Mouse (Mus musculus): ENCODE measurements around the gene Gja5. TPM values are rescaled to one million over a fixed set of nuclear protein-coding genes. Genes with fewer than 3 reads are reported as not detected.
A peak's percentile ranks its signal among the peaks of the same experiment; 100 is the strongest.

Gja5 gene
- polyA plus RNA-seq, 1 experiment from 2014 or later, result 2.4 TPM

DNA sequence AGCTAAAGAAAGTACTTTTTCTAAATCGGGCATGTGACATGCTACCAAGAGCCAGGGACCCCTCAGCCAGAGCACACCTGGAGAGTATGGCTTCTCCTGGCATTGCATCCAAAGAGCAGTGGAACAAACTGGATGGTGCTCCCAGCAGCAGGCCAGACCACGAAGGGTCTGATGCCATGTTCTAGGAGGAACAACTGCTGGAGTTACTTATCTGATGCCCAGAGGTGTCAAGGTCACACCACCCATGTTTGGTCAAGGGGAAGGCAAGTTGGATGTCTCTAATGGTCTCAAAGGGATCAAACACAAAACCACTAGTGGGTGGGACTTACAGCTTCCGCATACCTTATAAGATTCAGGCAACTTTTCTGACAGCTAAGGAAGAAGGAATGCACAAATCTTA lies 74.5 kb downstream of the Gja5 start:
- no peaks in the 10 kb centered on the region for H3K4me1 ChIP-seq (replicated peaks)
- no peak overlapping the region for H3K9ac ChIP-seq
- 64% methylated on average over 3 of the region's 3 CpGs for WGBS (ENCODE audit: insufficient replicate concordance)
- no peak for DNase-seq
- no peak overlapping the region for H3K27ac ChIP-seq
- no peaks in the 10 kb centered on the region for H3K9me3 ChIP-seq (replicated peaks)
- no peak for ATAC-seq (ENCODE audit: low read depth)
- H3K36me3 ChIP-seq, result no peaks in the 10 kb centered on the region
- H3K4me2 ChIP-seq, result no peak overlapping the region
- no peak overlapping the region for H3K4me3 ChIP-seq (replicated peaks)
- H3K27me3 ChIP-seq, result no peaks in the 10 kb centered on the region

DNA sequence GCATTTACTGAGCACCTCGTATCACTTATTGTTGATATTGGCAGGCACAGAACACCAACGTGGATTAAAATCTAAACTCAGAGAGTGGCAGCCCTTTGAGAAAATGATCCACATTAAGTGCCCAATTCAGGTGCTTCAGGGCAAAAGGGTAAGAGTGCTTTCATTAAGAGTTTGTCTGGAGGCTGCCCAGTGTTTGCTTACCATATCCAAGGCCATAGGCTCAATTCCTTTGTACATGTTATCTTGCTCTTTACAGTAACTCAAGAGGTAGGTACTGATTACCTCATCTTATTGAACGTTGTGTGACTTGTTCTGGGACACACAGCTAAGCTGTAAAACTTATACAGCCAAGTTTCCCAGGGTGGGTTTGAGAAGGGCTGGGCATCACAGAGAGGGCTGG lies 77.3 kb downstream of the Gja5 start:
- 61% methylated on average over 3 of the region's 3 CpGs for WGBS (ENCODE audit: insufficient replicate concordance)
- no peaks in the 10 kb centered on the region for H3K27me3 ChIP-seq
- no peak overlapping the region for H3K4me3 ChIP-seq (replicated peaks)
- DNase-seq (no peak), ATAC-seq (ENCODE audit: low read depth) (no peak)
- H3K27ac ChIP-seq, result no peak overlapping the region
- no peak overlapping the region for H3K4me2 ChIP-seq
- no peaks in the 10 kb centered on the region for H3K9me3 ChIP-seq (replicated peaks)
- no peak overlapping the region for H3K9ac ChIP-seq
- no peaks in the 10 kb centered on the region for H3K4me1 ChIP-seq (replicated peaks)
- no peaks in the 10 kb centered on the region for H3K36me3 ChIP-seq

DNA sequence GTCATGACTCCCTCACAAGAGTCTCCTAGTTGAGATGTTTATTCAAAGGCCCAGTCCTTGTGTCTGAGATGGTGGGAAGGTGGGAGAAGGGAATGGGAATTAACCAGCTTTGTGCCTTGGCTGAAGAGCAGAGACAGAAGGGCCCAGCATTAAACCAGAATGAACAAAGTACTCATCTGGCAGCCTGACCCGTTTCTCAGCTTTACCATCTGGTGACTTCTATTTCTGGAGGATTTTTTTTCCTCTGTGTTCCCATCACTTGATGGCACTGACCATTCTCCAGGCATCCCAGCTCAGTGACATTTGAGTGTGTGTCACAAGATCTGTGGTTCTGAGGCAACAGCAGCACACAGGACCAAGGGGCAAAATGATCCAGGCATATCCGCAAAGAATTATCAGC lies 78.2 kb downstream of the Gja5 start:
- Histone ChIP-seq H3K27me3 (no peaks in the 10 kb centered on the region), H3K9me3 (replicated peaks) (no peaks in the 10 kb centered on the region), H3K4me2 (no peak overlapping the region), H3K4me3 (replicated peaks) (no peak overlapping the region), H3K9ac (no peak overlapping the region), H3K36me3 (no peaks in the 10 kb centered on the region), H3K4me1 (replicated peaks) (no peaks in the 10 kb centered on the region), H3K27ac (no peak overlapping the region)
- ATAC-seq (ENCODE audit: low read depth), result no peak
- DNase-seq, result no peak
- 74% methylated on average over 2 of the region's 2 CpGs for WGBS (ENCODE audit: insufficient replicate concordance)

DNA sequence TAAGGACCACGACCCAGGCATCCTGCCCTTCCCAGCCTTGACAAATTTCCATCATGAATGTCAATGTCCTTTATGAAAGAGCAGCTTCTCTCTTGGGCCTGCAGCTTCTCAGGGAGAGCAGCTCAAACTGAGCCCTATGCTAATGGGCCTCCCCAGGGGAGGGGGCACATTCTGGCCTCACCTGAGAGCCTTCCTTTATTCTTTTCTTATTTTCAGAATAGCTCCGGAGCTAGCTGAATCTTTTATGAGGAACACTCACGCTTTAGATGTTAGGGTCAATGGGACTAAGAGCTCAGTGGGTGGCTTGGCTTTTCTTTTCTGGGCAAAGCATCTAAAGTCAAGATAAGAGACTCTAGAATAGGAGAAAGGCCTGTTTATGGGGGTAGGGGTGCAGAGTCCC lies 88.0 kb downstream of the Gja5 start:
- H3K4me3 ChIP-seq (replicated peaks), result no peak overlapping the region
- H3K4me1 ChIP-seq (replicated peaks), result no peaks in the 10 kb centered on the region
- H3K9me3 ChIP-seq (replicated peaks), result no peaks in the 10 kb centered on the region
- DNase-seq, result no peak
- ATAC-seq (ENCODE audit: low read depth), result no peak
- no peak overlapping the region for H3K9ac ChIP-seq
- H3K27me3 ChIP-seq, result no peaks in the 10 kb centered on the region
- no peak overlapping the region for H3K27ac ChIP-seq
- no peaks in the 10 kb centered on the region for H3K36me3 ChIP-seq
- 44% methylated on average over 3 of the region's 3 CpGs for WGBS (ENCODE audit: insufficient replicate concordance)
- H3K4me2 ChIP-seq, result no peak overlapping the region

DNA sequence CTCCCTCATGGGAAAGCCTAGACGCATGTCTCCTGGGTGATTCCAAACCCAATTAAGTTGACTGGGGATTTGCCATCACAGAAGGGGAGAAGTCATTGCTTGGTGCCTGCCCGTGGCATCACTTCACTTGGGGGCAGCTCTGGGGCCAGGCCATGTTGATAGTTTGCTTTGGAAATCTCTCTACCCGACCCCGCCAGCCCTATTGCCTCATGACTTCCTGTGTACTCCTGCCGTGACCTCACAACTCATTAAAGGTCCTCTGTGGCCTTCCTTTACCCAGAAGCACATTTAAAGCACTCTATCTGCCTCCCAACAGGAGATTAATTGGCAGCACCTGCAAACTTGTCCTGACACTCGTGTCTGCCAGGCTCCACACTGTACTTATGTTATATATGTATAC lies 93.3 kb downstream of the Gja5 start:
- Histone ChIP-seq H3K36me3 (no peaks in the 10 kb centered on the region), H3K9ac (no peak overlapping the region), H3K4me1 (replicated peaks) (no peaks in the 10 kb centered on the region), H3K27me3 (no peaks in the 10 kb centered on the region), H3K9me3 (replicated peaks) (no peaks in the 10 kb centered on the region), H3K4me2 (no peak overlapping the region), H3K27ac (no peak overlapping the region), H3K4me3 (replicated peaks) (no peak overlapping the region)
- ATAC-seq (ENCODE audit: low read depth) (no peak), DNase-seq (no peak)
- 32% methylated on average over 6 of the region's 6 CpGs for WGBS (ENCODE audit: insufficient replicate concordance)

DNA sequence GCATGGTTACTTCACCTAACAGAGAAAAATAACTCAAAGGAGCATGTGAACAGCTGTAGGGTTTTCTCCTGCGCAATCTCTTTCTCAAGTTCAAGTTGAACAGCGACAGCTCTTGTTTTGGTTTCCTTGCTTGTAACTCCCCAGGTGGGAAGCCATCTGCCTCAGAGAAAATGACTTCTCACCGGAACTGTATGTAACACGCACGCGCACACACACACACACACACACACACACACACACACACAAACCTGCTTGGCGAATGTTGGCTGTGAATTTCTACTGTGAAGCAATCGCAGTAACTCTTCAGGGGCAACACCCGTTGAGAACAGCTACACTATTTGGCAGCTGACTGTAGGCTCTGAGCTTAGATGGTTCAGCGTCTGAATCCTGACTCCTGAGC lies 98.6 kb downstream of the Gja5 start:
- DNase-seq, result no peak

DNA sequence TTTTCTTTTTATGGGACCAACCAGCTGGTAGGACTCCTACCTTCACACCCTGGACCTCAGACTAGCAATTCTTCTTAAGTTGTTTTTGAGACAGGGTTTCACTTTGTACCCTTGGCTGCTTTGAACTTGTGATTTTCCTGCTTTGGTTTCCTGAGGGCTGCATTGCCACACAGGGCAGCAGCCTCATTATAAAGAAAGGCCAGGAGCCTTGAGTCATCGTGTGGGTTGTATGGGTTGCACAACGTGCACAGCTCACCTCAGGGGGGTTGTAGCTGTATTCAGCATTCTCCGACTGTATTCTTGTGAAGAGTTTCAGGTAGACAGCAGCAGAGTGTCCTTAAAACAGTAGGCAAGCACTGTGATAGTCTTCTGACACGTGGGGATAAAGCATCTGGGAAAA lies 100.0 kb downstream of the Gja5 start:
- H3K27me3 ChIP-seq, result no peaks in the 10 kb centered on the region
- H3K4me1 ChIP-seq (replicated peaks), result no peaks in the 10 kb centered on the region
- no peaks in the 10 kb centered on the region for H3K36me3 ChIP-seq
- no peak overlapping the region for H3K4me2 ChIP-seq
- no peak for ATAC-seq (ENCODE audit: low read depth)
- H3K9ac ChIP-seq, result no peak overlapping the region
- H3K9me3 ChIP-seq (replicated peaks), result no peaks in the 10 kb centered on the region
- 44% methylated on average over 4 of the region's 4 CpGs for WGBS (ENCODE audit: insufficient replicate concordance)
- DNase-seq, result no peak
- H3K4me3 ChIP-seq (replicated peaks), result no peak overlapping the region
- H3K27ac ChIP-seq, result no peak overlapping the region

More for the DNA sequence above, 98.6 kb downstream of the Gja5 start:
- Histone ChIP-seq H3K27ac (no peak overlapping the region), H3K27me3 (no peaks in the 10 kb centered on the region), H3K9me3 (replicated peaks) (no peaks in the 10 kb centered on the region), H3K4me3 (replicated peaks) (no peak overlapping the region), H3K9ac (no peak overlapping the region), H3K4me2 (no peak overlapping the region), H3K4me1 (replicated peaks) (no peaks in the 10 kb centered on the region), H3K36me3 (no peaks in the 10 kb centered on the region)
- WGBS (ENCODE audit: insufficient replicate concordance), result 82% methylated on average over 10 of the region's 10 CpGs
- ATAC-seq (ENCODE audit: low read depth), result no peak

DNA sequence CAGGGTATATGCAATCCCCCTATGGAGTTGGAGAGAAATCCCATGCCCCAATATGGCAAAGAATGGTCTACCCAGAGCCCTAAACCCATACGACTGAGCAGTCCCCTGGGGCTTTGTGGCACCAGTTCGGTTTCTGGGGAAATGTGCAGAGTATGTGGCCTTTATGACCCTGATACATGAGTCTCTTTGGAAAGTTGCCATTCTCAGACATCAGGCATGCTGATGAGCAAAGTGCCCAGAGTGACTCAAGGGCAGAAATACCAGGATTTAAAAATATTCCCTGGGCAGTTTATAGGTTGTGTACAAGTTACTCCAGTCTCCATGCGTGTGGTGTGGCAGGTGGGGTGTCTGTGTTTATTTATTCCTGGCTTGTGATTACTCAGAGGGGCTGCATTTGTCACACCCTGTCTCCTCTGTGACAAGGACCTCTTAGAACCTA lies 102.5 kb downstream of the Gja5 start:
- no peak for DNase-seq
- H3K9ac ChIP-seq, result no peak overlapping the region
- 60% methylated on average over 3 of the region's 3 CpGs for WGBS (ENCODE audit: insufficient replicate concordance)
- no peak for ATAC-seq (ENCODE audit: low read depth)
- H3K4me3 ChIP-seq (replicated peaks), result no peak overlapping the region
- no peak overlapping the region for H3K27ac ChIP-seq
- H3K4me2 ChIP-seq, result no peak overlapping the region
- H3K36me3 ChIP-seq, result no peaks in the 10 kb centered on the region
- no peaks in the 10 kb centered on the region for H3K4me1 ChIP-seq (replicated peaks)
- no peaks in the 10 kb centered on the region for H3K9me3 ChIP-seq (replicated peaks)
- no peaks in the 10 kb centered on the region for H3K27me3 ChIP-seq

DNA sequence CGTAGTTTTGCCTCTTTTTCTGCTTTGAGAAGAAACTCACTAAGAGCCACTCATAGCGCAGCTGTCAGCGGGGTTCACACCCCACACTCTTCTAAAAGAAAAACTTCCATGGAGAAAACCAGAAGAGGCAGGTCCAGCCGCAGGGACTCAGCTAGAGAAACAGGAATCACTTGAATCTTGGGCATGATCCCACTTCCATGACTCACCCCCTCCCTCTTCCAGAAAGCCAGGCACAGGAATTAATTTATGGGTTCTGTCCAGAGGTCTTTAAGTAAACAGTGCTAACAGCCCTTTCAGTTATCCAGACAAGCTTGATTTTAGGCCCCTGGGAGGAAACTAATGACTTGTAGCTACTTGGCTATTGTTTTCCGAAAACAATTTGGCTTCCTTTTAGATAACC lies 120.7 kb downstream of the Gja5 start:
- Histone ChIP-seq H3K4me1 (replicated peaks) (no peaks in the 10 kb centered on the region), H3K36me3 (no peaks in the 10 kb centered on the region), H3K4me3 (replicated peaks) (no peak overlapping the region), H3K4me2 (no peak overlapping the region), H3K9me3 (replicated peaks) (no peaks in the 10 kb centered on the region), H3K9ac (no peak overlapping the region), H3K27me3 (no peaks in the 10 kb centered on the region), H3K27ac (no peak overlapping the region)
- no peak for DNase-seq
- 59% methylated on average over 5 of the region's 5 CpGs for WGBS (ENCODE audit: insufficient replicate concordance)
- no peak for ATAC-seq (ENCODE audit: low read depth)

DNA sequence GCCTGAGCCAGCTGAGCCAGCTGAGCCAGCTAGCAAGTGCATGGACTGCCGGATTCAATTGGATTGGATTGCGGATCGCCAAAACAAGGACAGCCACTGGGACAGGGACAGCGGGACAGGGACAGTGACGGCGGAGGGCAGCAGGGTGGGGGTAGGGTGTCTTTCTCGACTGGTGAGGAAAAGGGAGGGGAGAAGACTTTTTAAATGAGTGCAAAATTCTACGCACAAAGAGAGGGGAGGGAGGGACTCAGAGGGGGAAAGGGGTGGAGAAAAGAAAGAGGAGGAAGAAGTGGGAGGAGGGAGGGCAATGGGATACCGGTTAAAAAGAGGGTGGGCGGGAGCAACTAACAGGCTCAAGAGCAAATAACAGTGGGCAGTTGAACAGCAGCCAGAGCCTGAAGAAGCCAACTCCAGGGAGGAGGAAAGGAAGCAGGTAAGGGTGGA lies 127.6 kb downstream of the Gja5 start:
- no peak overlapping the region; the same call in 1 of the 2 replicates for H3K4me3 ChIP-seq (replicated peaks)
- H3K9ac ChIP-seq, result no peak overlapping the region
- no peak overlapping the region for H3K27ac ChIP-seq
- WGBS (ENCODE audit: insufficient replicate concordance), result 6% methylated on average over 10 of the region's 10 CpGs
- H3K27me3 ChIP-seq, result no peaks in the 10 kb centered on the region; the same call in 1 of the 2 replicates
- no peaks in the 10 kb centered on the region for H3K4me1 ChIP-seq (replicated peaks)
- ATAC-seq (ENCODE audit: low read depth) (no peak), DNase-seq (no peak)
- peak overlapping the region; percentile 38 for H3K4me2 ChIP-seq
- H3K36me3 ChIP-seq, result no peaks in the 10 kb centered on the region
- no peaks in the 10 kb centered on the region for H3K9me3 ChIP-seq (replicated peaks)

DNA sequence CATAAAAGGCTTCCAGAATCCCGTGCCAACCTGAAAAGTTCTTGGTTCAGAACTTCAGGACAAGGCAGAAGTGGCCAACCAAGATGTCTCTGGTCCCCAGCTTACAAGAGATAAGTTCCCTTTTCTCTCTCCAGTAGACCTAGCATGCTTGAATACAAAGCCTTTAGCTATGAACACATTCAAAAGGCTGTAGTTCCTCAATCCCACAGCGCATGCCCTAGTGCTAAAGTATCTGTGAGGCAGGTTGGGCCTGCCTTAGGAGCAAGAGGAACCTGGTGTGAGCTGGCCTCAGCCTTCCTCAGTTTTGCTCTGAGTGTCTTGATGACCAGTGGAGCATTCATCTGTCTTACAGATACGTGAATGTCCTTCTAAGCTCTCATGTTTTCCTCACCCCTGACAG lies 131.1 kb downstream of the Gja5 start:
- H3K9ac ChIP-seq, result no peak overlapping the region
- 33% methylated on average over 3 of the region's 3 CpGs for WGBS (ENCODE audit: insufficient replicate concordance)
- ATAC-seq (ENCODE audit: low read depth), result no peak
- H3K36me3 ChIP-seq, result no peaks in the 10 kb centered on the region
- H3K9me3 ChIP-seq (replicated peaks), result no peaks in the 10 kb centered on the region
- DNase-seq, result no peak
- no peak overlapping the region for H3K27ac ChIP-seq
- no peaks in the 10 kb centered on the region for H3K4me1 ChIP-seq (replicated peaks)
- no peak overlapping the region for H3K4me3 ChIP-seq (replicated peaks)
- no peaks in the 10 kb centered on the region; the same call in 1 of the 2 replicates for H3K27me3 ChIP-seq
- H3K4me2 ChIP-seq, result no peak overlapping the region

DNA sequence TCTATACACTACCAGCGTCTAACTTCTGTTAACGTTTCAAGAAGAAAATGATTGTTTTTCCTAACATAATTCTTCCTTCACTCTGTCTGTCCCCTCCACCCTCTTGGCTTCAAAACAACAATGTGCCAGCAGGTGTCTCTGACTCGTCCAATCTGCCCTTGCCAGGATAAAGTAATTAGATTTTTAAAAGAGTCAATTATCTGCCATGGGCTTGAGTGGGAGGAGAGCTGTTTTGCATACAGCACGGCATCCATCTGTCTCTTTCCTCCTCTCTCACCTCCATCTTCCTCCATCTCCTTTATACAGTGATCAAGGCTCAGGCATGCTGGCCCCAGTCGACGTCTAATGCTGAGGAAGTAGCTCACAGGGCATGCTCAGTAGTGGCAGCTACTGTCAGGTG lies 132.6 kb downstream of the Gja5 start:
- Histone ChIP-seq H3K9ac (no peak overlapping the region), H3K4me3 (replicated peaks) (no peak overlapping the region), H3K9me3 (replicated peaks) (no peaks in the 10 kb centered on the region), H3K4me2 (no peak overlapping the region), H3K27me3 (no peaks in the 10 kb centered on the region), H3K27ac (no peak overlapping the region), H3K4me1 (replicated peaks) (no peaks in the 10 kb centered on the region), H3K36me3 (no peaks in the 10 kb centered on the region)
- ATAC-seq (ENCODE audit: low read depth), result no peak
- WGBS (ENCODE audit: insufficient replicate concordance), result 52% methylated on average over 6 of the region's 6 CpGs
- no peak for DNase-seq
